Mouse (Mus musculus): Measurements from ENCODE around the gene Ubap2l.

The Ubap2l gene

DNA sequence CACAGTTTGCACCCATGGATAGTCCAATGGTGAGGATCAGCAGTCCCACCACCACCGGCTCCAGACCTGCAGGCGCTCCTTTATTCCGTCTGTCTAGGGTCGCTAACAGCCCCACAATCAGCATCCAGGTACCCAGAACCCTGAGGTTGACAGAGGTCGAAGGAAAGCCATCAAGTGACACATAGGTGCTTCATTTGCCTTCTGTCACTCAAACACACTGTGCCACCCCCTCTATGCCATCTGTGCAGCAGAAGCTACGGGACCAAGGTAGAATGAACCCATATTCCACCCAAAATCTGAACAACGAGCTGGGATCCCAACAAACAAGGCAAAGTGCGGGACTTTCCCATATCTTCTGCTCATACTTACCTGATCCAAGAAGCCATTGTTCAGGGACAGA lies 86.9 kb downstream of the Ubap2l start:
- DNase-seq, result no peak

- peak; percentile 80 for DNase-seq
Measured at GRCm38 (mm10) chr3:89963926-89964739, 88.3 kb downstream of the Ubap2l start.

DNA sequence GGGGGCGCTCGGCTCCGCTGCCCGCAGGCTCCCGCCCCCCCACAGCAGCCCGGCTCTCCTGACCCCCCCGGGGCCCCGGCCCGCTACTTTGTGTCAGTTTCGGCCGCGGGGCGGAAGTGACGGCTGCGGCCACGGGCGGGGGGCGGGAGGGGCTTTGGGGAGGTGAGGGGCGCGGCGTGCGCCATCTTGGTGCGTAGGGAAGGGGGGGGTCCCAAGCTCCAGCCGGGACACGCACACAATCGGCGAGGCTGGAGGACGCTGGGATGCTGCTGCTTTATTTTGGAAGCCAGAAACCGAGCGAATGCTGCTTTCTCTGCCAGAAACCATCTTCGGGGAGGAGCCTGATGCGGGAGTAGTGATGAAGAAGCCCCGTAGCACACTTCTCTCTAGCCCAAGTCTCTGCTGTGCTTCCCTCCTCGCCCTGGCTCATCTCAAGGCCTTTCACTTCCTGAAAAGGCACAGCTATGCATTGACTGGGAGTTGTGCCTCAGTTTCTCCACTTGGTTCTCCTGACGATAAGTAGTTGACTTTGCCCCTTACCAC lies 89.1 kb downstream of the Ubap2l start, which contains the start of gene Atp8b2:
Gene Atp8b2, minus strand, starts transcription at position 288 of the 543 bp plus-strand sequence.
- DNase-seq, result peak; percentile 66

GRCm38 (mm10) chr3:89962751-89963220 lies 89.6 kb downstream of the Ubap2l start:
- DNase-seq, result no peak

GRCm38 (mm10) chr3:89962059-89962750 lies 90.2 kb downstream of the Ubap2l start:
- DNase-seq, result peak; percentile 25

GRCm38 (mm10) chr3:89961436-89961835 lies 91.0 kb downstream of the Ubap2l start:
- no peak for DNase-seq

DNA sequence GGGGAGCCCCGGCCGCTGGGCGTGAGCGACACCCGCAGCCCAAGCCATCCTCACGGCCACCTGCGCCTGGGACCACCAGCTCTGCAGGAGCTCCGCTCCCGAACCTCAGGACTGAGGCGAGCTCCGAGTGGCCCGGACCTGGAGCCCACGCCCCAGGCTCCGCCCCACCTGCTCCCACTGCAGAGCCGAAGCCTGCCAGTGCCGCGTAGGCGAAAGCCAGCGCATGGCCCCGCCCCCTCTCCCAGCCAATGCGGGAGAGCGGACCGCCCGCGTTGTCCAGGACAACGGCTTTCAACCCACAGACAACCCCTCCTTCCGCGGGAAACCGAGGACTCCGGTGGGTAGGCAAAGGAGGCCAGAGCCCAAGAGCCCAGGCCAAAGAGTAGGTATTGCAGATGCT lies 92.0 kb downstream of the Ubap2l start:
- peak; percentile 92 for DNase-seq

DNA sequence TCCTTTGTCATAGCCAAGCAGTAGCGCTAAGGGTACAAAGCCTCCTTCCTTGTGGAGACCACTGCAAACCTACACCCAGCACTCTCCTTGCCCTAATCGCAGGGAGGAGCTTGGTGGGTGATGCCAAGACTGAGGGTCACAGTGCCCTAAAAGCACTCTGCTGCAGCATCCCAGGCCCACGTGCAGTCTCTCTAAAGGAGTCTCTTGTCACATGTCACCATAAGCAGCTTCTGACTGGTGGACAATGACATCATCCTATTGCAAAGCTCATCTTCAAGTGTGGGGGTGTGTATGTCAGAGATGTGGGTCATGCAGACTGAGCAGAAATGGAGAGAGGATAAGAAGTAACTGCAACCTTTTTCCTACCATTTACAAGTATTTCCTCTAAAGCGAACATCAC lies 93.0 kb downstream of the Ubap2l start:
- DNase-seq, result no peak

GRCm38 (mm10) chr3:89957880-89958279 lies 94.5 kb downstream of the Ubap2l start:
- DNase-seq, result no peak

DNA sequence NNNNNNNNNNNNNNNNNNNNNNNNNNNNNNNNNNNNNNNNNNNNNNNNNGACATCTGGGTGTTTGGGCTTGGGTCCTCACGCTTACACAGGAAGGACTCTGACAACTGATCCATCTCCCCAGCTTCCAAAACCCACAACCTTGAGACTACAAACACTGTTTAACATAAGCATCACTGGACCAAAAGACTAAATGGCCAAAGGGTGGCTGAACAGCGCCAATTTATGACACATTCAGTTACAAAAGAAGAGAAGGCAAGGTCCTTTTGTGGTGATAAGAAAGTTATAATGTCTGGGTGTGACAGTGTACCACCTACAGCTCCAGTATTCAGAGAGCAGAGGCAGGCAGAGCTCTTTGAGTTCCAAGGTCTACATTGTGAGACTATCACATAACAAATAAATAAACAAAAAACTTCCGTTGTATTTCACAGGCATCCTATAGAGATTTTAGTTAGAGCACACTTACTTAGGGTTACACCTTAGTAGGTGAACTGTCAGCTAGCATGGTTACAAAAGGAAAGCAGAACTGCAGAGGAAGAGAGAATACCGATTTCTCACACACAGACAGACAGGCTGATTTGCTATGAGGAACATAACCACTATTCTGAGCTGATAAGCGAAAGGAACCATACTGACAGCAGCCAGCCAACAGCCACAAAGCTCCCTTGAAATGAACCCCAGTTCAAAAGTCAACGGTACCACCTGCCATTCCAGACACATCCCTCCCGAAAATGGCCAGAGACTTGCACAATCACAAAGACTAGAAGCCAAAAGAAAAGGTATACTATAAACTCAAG lies 96.1 kb downstream of the Ubap2l start:
- DNase-seq, result no peak

GRCm38 (mm10) chr3:89953420-89953819 lies 99.0 kb downstream of the Ubap2l start:
- DNase-seq, result peak; percentile 85

All from lung, postnatal 14 days (tissue).